7 mouse cellular contexts compared by ENCODE assay signal in genomic region chr16:17201977-17202376, GRCm38 (mm10). TPM values are rescaled to one million over a fixed set of nuclear protein-coding genes. Genes with fewer than 3 reads are reported as not detected.
DNase-seq lines count a peak whose midpoint lies in the region; ATAC-seq and TF ChIP-seq lines count a peak whose summit lies in the region.

No protein-coding gene starts in this region.

- H3K27me3 ChIP-seq in hindbrain, embryonic 15.5 days = no peaks in the 10 kb centered on the region
- H3K27me3 ChIP-seq in neural tube, embryonic 14.5 days (ENCODE audit: control insufficient read depth, insufficient read depth, low read length) = no peaks in the 10 kb centered on the region

- H3K4me2 ChIP-seq in hindbrain, embryonic 15.5 days = no peak overlapping the region
- H3K4me2 ChIP-seq in neural tube, embryonic 14.5 days (ENCODE audit: low read depth, low read length) = no peak overlapping the region

- DNase-seq in left cerebral cortex, adult 2 months (ENCODE audit: extremely low spot score in 1 of 2, low spot score in 2 of 2) = no peak
- no peak for DNase-seq in left cerebral cortex, postnatal 10 days (ENCODE audit: extremely low spot score in 1 of 2, low spot score in 2 of 2)
- peak; percentile 55 for DNase-seq in brain, embryonic 14.5 days (ENCODE audit: low read depth)
- DNase-seq in ovary, postnatal 10 days (ENCODE audit: low spot score) = no peak
- DNase-seq in spleen, postnatal 10 days (ENCODE audit: low spot score in 2 of 2) = no peak

- peak; percentile 23 for TF ChIP-seq CTCF in left cerebral cortex, adult 2 months (IDR thresholded peaks at IDR 0.05)
- TF ChIP-seq CTCF in brain, embryonic 14.5 days (IDR thresholded peaks at IDR 0.05; ENCODE audit: borderline replicate concordance, extremely low read depth, insufficient read depth, insufficient read length) = peak; percentile 26; the same call in 1 of the 2 replicates

- H3K4me3 ChIP-seq in left cerebral cortex, adult 2 months = no peak overlapping the region
- no peak overlapping the region for H3K4me3 ChIP-seq in hindbrain, embryonic 15.5 days
- H3K4me3 ChIP-seq in neural tube, embryonic 14.5 days (ENCODE audit: low read depth, low read length) = no peak overlapping the region

- ATAC-seq in hindbrain, embryonic 15.5 days (ENCODE audit: low FRiP score, low read depth) = peak; percentile 33; the same call in 1 of the 2 replicates
- peak; percentile 49; the same call in 1 of the 2 replicates for ATAC-seq in neural tube, embryonic 14.5 days (ENCODE audit: low read depth)

- peaks cover 17% of the 10 kb centered on the region for H3K4me1 ChIP-seq in hindbrain, embryonic 15.5 days (replicated peaks)
- H3K4me1 ChIP-seq in neural tube, embryonic 14.5 days (ENCODE audit: control insufficient read depth, insufficient read depth, low read length) = peaks cover 11% of the 10 kb centered on the region

- no peak for TF ChIP-seq POLR2A in brain, embryonic 14.5 days (IDR thresholded peaks at IDR 0.05; ENCODE audit: borderline replicate concordance, extremely low read depth, insufficient read depth, insufficient read length, poor library complexity, severe bottlenecking)

- H3K9me3 ChIP-seq in hindbrain, embryonic 15.5 days = no peaks in the 10 kb centered on the region
- no peaks in the 10 kb centered on the region for H3K9me3 ChIP-seq in neural tube, embryonic 14.5 days (ENCODE audit: control insufficient read depth, low read length)

- intact Hi-C loops in left cerebral cortex, adult 2 months (cut with DNase I) = loop anchor here (2.0 kb wide), 1 partner anchor 55 kb away; the partner anchor contains the start of gene Ccdc116
- intact Hi-C loops in left cerebral cortex, postnatal 10 days (cut with DNase I) = no loop called here

- H3K9ac ChIP-seq in hindbrain, embryonic 15.5 days = no peak overlapping the region
- H3K9ac ChIP-seq in neural tube, embryonic 14.5 days (replicated peaks; ENCODE audit: low read depth, low read length) = no peak overlapping the region

- WGBS in hindbrain, embryonic 15.5 days = 57% methylated on average over 2 of the region's 2 CpGs
- 69% methylated on average over 2 of the region's 2 CpGs for WGBS in neural tube, embryonic 14.5 days

- H3K27ac ChIP-seq in left cerebral cortex, adult 2 months = no peak overlapping the region; the same call in 1 of the 2 replicates
- 0 out of 2 replicates have a peak overlapping the region, but pooled peaks have one; percentile 84 for H3K27ac ChIP-seq in hindbrain, embryonic 15.5 days (replicated peaks)
- H3K27ac ChIP-seq in neural tube, embryonic 14.5 days (ENCODE audit: low read depth, low read length) = no peak overlapping the region

- H3K36me3 ChIP-seq in hindbrain, embryonic 15.5 days = no peaks in the 10 kb centered on the region
- H3K36me3 ChIP-seq in neural tube, embryonic 14.5 days (ENCODE audit: control insufficient read depth, insufficient read depth, low read length) = no peaks in the 10 kb centered on the region

RNA-seq across cellular contexts. Expression of gene Ube2l3, which starts 0.5 kb away (rescaled TPM):
- 100 to 1,000 TPM; 140 to 146 TPM for total RNA-seq in left cerebral cortex, adult 2 months (2021)
- total RNA-seq in left cerebral cortex, postnatal 10 days (2021) = 100 to 1,000 TPM; 149 to 151 TPM
- 96.5 and 127 TPM in 2 replicates for polyA plus RNA-seq in brain, embryonic 14.5 days (2012; rRNA removed)
- 281 and 286 TPM in 2 replicates for polyA plus RNA-seq in hindbrain, embryonic 15.5 days (2015; fragmentation: Nextera tagmentation; extraction: Ambion mirVana)
- polyA plus RNA-seq in neural tube, embryonic 14.5 days (2014; fragmentation: Nextera tagmentation; extraction: Ambion mirVana) = 280 and 285 TPM in 2 replicates

RNA-seq across cellular contexts. Expression of gene Rimbp3, which starts 6.4 kb away (rescaled TPM):
- 1 to 10 TPM; 1.8 to 2.0 TPM for total RNA-seq in left cerebral cortex, adult 2 months (2021)
- 1 to 10 TPM; 1.7 to 1.9 TPM for total RNA-seq in left cerebral cortex, postnatal 10 days (2021)
- 1.3 and 2.2 TPM in 2 replicates for polyA plus RNA-seq in brain, embryonic 14.5 days (2012; rRNA removed)
- polyA plus RNA-seq in hindbrain, embryonic 15.5 days (2015; fragmentation: Nextera tagmentation; extraction: Ambion mirVana) = 1.8 and 1.9 TPM in 2 replicates
- 2.2 and 2.7 TPM in 2 replicates for polyA plus RNA-seq in neural tube, embryonic 14.5 days (2014; fragmentation: Nextera tagmentation; extraction: Ambion mirVana)

RNA-seq across cellular contexts. Expression of gene Hic2, which starts 31.4 kb away (rescaled TPM):
- 1 to 10 TPM; 5.3 to 6.0 TPM for total RNA-seq in left cerebral cortex, adult 2 months (2021)
- total RNA-seq in left cerebral cortex, postnatal 10 days (2021) = 1 to 10 TPM; 6.6 TPM
- polyA plus RNA-seq in brain, embryonic 14.5 days (2012; rRNA removed) = 12.1 and 16.4 TPM in 2 replicates
- polyA plus RNA-seq in hindbrain, embryonic 15.5 days (2015; fragmentation: Nextera tagmentation; extraction: Ambion mirVana) = 7.3 and 7.5 TPM in 2 replicates
- 4.8 and 6.7 TPM in 2 replicates for polyA plus RNA-seq in neural tube, embryonic 14.5 days (2014; fragmentation: Nextera tagmentation; extraction: Ambion mirVana)

RNA-seq across cellular contexts. Expression of gene Ccdc116, which starts 54.9 kb away (rescaled TPM):
- 1 to 10 TPM; 1.3 to 2.1 TPM for total RNA-seq in left cerebral cortex, adult 2 months (2021)
- 1 to 10 TPM; 7.7 to 8.7 TPM for total RNA-seq in left cerebral cortex, postnatal 10 days (2021)
- 5.4 and 6.2 TPM in 2 replicates for polyA plus RNA-seq in brain, embryonic 14.5 days (2012; rRNA removed)
- polyA plus RNA-seq in hindbrain, embryonic 15.5 days (2015; fragmentation: Nextera tagmentation; extraction: Ambion mirVana) = 3.4 and 4.1 TPM in 2 replicates
- 3.3 TPM in 2 replicates for polyA plus RNA-seq in neural tube, embryonic 14.5 days (2014; fragmentation: Nextera tagmentation; extraction: Ambion mirVana)

RNA-seq across cellular contexts. Expression of gene Ydjc, which starts 57.6 kb away (rescaled TPM):
- total RNA-seq in left cerebral cortex, adult 2 months (2021) = 10 to 100 TPM; 24.0 to 25.4 TPM
- 10 to 100 TPM; 49.7 to 52.4 TPM for total RNA-seq in left cerebral cortex, postnatal 10 days (2021)
- polyA plus RNA-seq in brain, embryonic 14.5 days (2012; rRNA removed) = 41.9 and 51.4 TPM in 2 replicates
- polyA plus RNA-seq in hindbrain, embryonic 15.5 days (2015; fragmentation: Nextera tagmentation; extraction: Ambion mirVana) = 44.3 and 48.1 TPM in 2 replicates
- 44.1 and 51.3 TPM in 2 replicates for polyA plus RNA-seq in neural tube, embryonic 14.5 days (2014; fragmentation: Nextera tagmentation; extraction: Ambion mirVana)
